Mouse (Mus musculus) lung, postnatal 0 days (tissue): ENCODE data around the gene Smim24.

Source experiments
- CTCF ChIP-seq: IDR thresholded peaks from 2 replicates; pipeline ENCODE4 v1.5.1; 2016; ENCODE audit warnings: antibody characterized with exemption, mild to moderate bottlenecking
- EP300 ChIP-seq: IDR thresholded peaks from 2 replicates; pipeline ENCODE4 v1.6.1; 2016; ENCODE audit warnings: antibody characterized with exemption, mild to moderate bottlenecking, control low read depth

DNA sequence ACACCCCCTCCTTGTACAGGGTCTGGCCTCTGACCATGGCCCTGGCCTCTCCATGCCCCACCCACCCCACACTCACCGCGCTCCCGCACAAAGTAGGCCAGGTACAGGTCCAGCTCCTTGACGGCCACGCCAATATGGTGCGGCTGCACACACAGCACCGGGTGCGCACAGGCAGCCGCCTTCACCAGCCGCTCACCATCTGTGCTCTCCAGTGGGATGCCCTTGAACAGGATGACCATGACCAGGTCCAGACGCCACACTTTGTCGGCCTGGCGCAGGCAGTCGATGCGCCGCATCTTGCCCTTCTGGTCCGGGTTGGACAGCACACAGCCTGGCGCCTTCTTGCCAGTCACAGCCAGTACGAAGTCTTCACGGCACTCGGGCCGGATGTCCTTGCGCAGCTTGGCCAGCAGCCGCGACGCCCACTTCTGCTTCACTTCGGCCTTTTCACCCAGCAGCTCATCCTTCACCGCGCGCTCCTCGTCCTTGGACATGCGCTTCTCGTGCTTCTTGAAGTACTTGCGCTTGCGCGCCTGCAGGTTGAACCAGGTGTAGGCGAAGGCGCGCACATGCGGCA, 27.4 kb downstream of the Smim24 start:
- no peak for TF ChIP-seq EP300
- no peak for TF ChIP-seq CTCF
